Mouse (Mus musculus) central nervous system, embryonic 11.5 days (tissue): ENCODE results near the gene 1700129C05Rik. TPM values are rescaled to one million over a fixed set of nuclear protein-coding genes. Genes with fewer than 3 reads are reported as not detected.

Source experiments
- polyA plus RNA-seq: library from polyadenylated mRNA; depleted of rRNA; stranded (reverse); fragments of >200 nt; gene quantifications from 2 replicates; pipeline ENCODE4 v1.2.3, GENCODE M21; 2012; rRNA removed

The 1700129C05Rik gene
- polyA plus RNA-seq, result not detected in 2 replicates

GRCm38 (mm10) chr14:59142793-59143192, at the start of gene 1700129C05Rik:
Gene 1700129C05Rik (minus strand): TSS chr14:59142893.

GRCm38 (mm10) chr14:59178649-59179048, 36.0 kb upstream of the 1700129C05Rik start, which contains the start of gene Gm5142:
Gene Gm5142 (minus strand): TSS chr14:59178749.

Other genes starting within 250 kb of the 1700129C05Rik start
- gene Gm5142, start 35.9 kb upstream of the 1700129C05Rik start, polyA plus RNA-seq, result not detected in 2 replicates
- 53.0 and 79.3 TPM in 2 replicates for gene Rcbtb1, start 58.3 kb upstream of the 1700129C05Rik start, polyA plus RNA-seq
- gene Gm6904, start 117.3 kb upstream of the 1700129C05Rik start, polyA plus RNA-seq, result not detected in 2 replicates
- not detected in 2 replicates for gene Phf11a, start 154.6 kb upstream of the 1700129C05Rik start, polyA plus RNA-seq
- 0.16 and 0.21 TPM in 2 replicates for gene Phf11b, start 198.5 kb upstream of the 1700129C05Rik start, polyA plus RNA-seq
- gene Phf11d, start 222.6 kb upstream of the 1700129C05Rik start, polyA plus RNA-seq, result 0.34 and 0.43 TPM in 2 replicates